Comparison of ENCODE assay signal across 9 mouse cellular contexts in genomic region chr10:93275212-93276136, GRCm38 (mm10). TPM values are rescaled to one million over a fixed set of nuclear protein-coding genes. Genes with fewer than 3 reads are reported as not detected.
A peak's percentile ranks its signal among the peaks of the same experiment; 100 is the strongest.
DNase-seq lines count a peak whose midpoint lies in the region; ATAC-seq and TF ChIP-seq lines count a peak whose summit lies in the region.
"Had no signal": no experiment of that assay in that cellular context is flagged by ENCODE, and none has a peak within 500 bp of the region (broad histone marks: within the 10 kb centered on the region; RNA-seq: fewer than 3 reads in every experiment).

No protein-coding gene starts in this region.

- peak overlapping the region; percentile 76 for H3K27ac ChIP-seq in heart, embryonic 13.5 days (replicated peaks)
- H3K27ac ChIP-seq in heart, postnatal 0 days (ENCODE audit: low read depth), result peak overlapping the region; percentile 36
- H3K27ac ChIP-seq: liver, embryonic 14.5 days had no signal

- ATAC-seq in heart, embryonic 13.5 days (ENCODE audit: extremely low read depth, insufficient number of reproducible peaks, low FRiP score, low TSS enrichment), result no peak
- peak; percentile 60 for ATAC-seq in heart, postnatal 0 days (ENCODE audit: insufficient read depth, low read depth)

- H3K27me3 ChIP-seq in heart, embryonic 13.5 days (replicated peaks), result no peaks in the 10 kb centered on the region
- no peaks in the 10 kb centered on the region for H3K27me3 ChIP-seq in heart, postnatal 0 days (ENCODE audit: control insufficient read depth, insufficient read depth, low read length)

- TF ChIP-seq CTCF in heart, postnatal 0 days (IDR thresholded peaks at IDR 0.05; ENCODE audit: low read depth), result no peak

- no peaks in the 10 kb centered on the region for H3K9me3 ChIP-seq in heart, embryonic 13.5 days
- H3K9me3 ChIP-seq in heart, postnatal 0 days (replicated peaks; ENCODE audit: control insufficient read depth, low read length), result no peaks in the 10 kb centered on the region

- peak overlapping the region; percentile 75 for H3K9ac ChIP-seq in heart, embryonic 13.5 days
- peak overlapping the region; percentile 8; the same call in 1 of the 2 replicates for H3K9ac ChIP-seq in heart, postnatal 0 days (replicated peaks; ENCODE audit: low read depth, low read length)
- H3K9ac ChIP-seq: liver, embryonic 14.5 days had no signal

- DNase-seq in heart, adult 8-10 months (ENCODE audit: low spot score), result no peak
- DNase-seq in cerebellum, postnatal 10 days, result peak; percentile 96 to 97
- DNase-seq in heart, postnatal 0 days (ENCODE audit: low spot score), result no peak
- peak; percentile 92 to 95 for DNase-seq in left cerebral cortex, adult 9 months (ENCODE audit: low spot score in 2 of 2)
- peak; percentile 94 for DNase-seq in right cerebral cortex, adult 2 months (ENCODE audit: low spot score in 2 of 2)
- no peak for DNase-seq in ovary, postnatal 10 days (ENCODE audit: low spot score)
- DNase-seq in spleen, adult 18-20 months, result no peak

- peaks cover 39% of the 10 kb centered on the region for H3K36me3 ChIP-seq in heart, embryonic 13.5 days
- no peaks in the 10 kb centered on the region for H3K36me3 ChIP-seq in heart, postnatal 0 days (replicated peaks; ENCODE audit: control insufficient read depth, insufficient read depth, low read length)

- peaks cover 80% of the 10 kb centered on the region for H3K4me1 ChIP-seq in heart, embryonic 13.5 days
- H3K4me1 ChIP-seq in heart, postnatal 0 days (ENCODE audit: control insufficient read depth, insufficient read depth), result peaks cover 59% of the 10 kb centered on the region

- peak overlapping the region; percentile 43 for H3K4me3 ChIP-seq in heart, embryonic 13.5 days
- peak overlapping the region; percentile 34 for H3K4me3 ChIP-seq in heart, postnatal 0 days (ENCODE audit: low read depth, low read length)

- TF ChIP-seq EP300 in heart, postnatal 0 days (IDR thresholded peaks at IDR 0.05; ENCODE audit: low read depth), result no peak

- WGBS in heart, embryonic 13.5 days, result 51% methylated on average over 25 of the region's 25 CpGs
- 38% methylated on average over 25 of the region's 25 CpGs for WGBS in heart, postnatal 0 days

- H3K4me2 ChIP-seq in heart, embryonic 13.5 days, result peak overlapping the region; percentile 67
- peak overlapping the region; percentile 53 for H3K4me2 ChIP-seq in heart, postnatal 0 days (ENCODE audit: low read depth, low read length)

RNA-seq across cellular contexts. Expression of gene Elk3, which starts 35.5 kb away (rescaled TPM):
- polyA plus RNA-seq in heart, embryonic 13.5 days (2015; fragmentation: Nextera tagmentation; extraction: Ambion mirVana), result 34.5 and 38.3 TPM in 2 replicates
- total RNA-seq in heart, adult 8-10 months (2022), result 10 to 100 TPM; 32.0 to 37.6 (median 35.2) TPM
- total RNA-seq in heart, postnatal 0 days (2014; rRNA removed; ENCODE audit: low replicate concordance), result 45.0 and 47.3 TPM in 2 replicates
- polyA plus RNA-seq in heart, postnatal 0 days (2015; fragmentation: Nextera tagmentation; extraction: Ambion mirVana), result 31.0 and 34.4 TPM in 2 replicates

Comparison
In these comparisons a context has a peak if more than half of its experiments do, and no peak if none do; other contexts are left out.
1. DNase-seq: peak in cerebellum, postnatal 10 days (2 of 2), left cerebral cortex, adult 9 months (2 of 2) and right cerebral cortex, adult 2 months (2 of 2); none in heart, adult 8-10 months (single experiment), heart, postnatal 0 days (single experiment), ovary, postnatal 10 days (single experiment) and spleen, adult 18-20 months (0 of 2).